Mouse (Mus musculus) neural tube, embryonic 15.5 days (tissue): ENCODE data around the gene Sppl2b. TPM values are rescaled to one million over a fixed set of nuclear protein-coding genes. Genes with fewer than 3 reads are reported as not detected.

Source experiments
- ATAC-seq: fragments of 200-750 bp; cut with Nextera tagmentation; 2 replicates; pipeline ENCODE4 v1.8.0; 2017; ENCODE audit warnings: mild to moderate bottlenecking, moderate TSS enrichment, moderate library complexity; ENCODE audit not compliant: low FRiP score
- H3K27ac ChIP-seq: fragments of 300-500 bp; sonication (generic); replicated peaks from 2 replicates; pipeline ENCODE4 v1.5.1; 2015; ENCODE audit warnings: mild to moderate bottlenecking, inconsistent platforms
- H3K27me3 ChIP-seq: fragments of 300-500 bp; sonication (generic); replicated peaks from 2 replicates; pipeline ENCODE4 v1.6.1; 2015; ENCODE audit warnings: inconsistent platforms
- H3K36me3 ChIP-seq: fragments of 300-500 bp; sonication (generic); 2 replicates; pipeline ENCODE4 v1.6.1; 2015; ENCODE audit warnings: inconsistent platforms
- H3K4me1 ChIP-seq: fragments of 300-500 bp; sonication (generic); 2 replicates; pipeline ENCODE4 v1.6.1; 2015; ENCODE audit warnings: inconsistent platforms
- H3K4me2 ChIP-seq: fragments of 300-500 bp; sonication (generic); 2 replicates; pipeline ENCODE4 v1.6.1; 2015; ENCODE audit warnings: inconsistent platforms, mild to moderate bottlenecking, moderate library complexity
- H3K4me3 ChIP-seq: fragments of 300-500 bp; sonication (generic); replicated peaks from 2 replicates; pipeline ENCODE4 v1.5.1; 2015; ENCODE audit warnings: mild to moderate bottlenecking, inconsistent platforms
- H3K9ac ChIP-seq: fragments of 300-500 bp; sonication (generic); replicated peaks from 2 replicates; pipeline ENCODE4 v1.6.1; 2015; ENCODE audit warnings: mild to moderate bottlenecking, inconsistent platforms
- H3K9me3 ChIP-seq: fragments of 300-500 bp; sonication (generic); replicated peaks from 2 replicates; pipeline ENCODE4 v1.6.1; 2016; ENCODE audit warnings: inconsistent platforms
- WGBS: fragments of 180-500 bp; shearing (Covaris S2); methylation state at CpG from one replicate; pipeline ENCODE4 v1.1.7; 2015; ENCODE audit warnings: mixed read lengths; 5-methylcytosine and 5-hydroxymethylcytosine counted together
- polyA plus RNA-seq: library from polyadenylated mRNA; unstranded; fragments of >200 nt; fragmentation: Nextera tagmentation; extraction: Ambion mirVana; gene quantifications from 2 replicates; pipeline ENCODE4 v1.2.1, GENCODE M21; 2015

The Sppl2b gene
- polyA plus RNA-seq, 1 experiment from 2014 or later, result 84.1 TPM

- WGBS, result 70% methylated on average over 2 of the region's 2 CpGs
- H3K36me3 ChIP-seq, result no peaks in the 10 kb centered on the region
Measured at GRCm38 (mm10) chr10:80880901-80881300, 25.8 kb downstream of the Sppl2b start.

GRCm38 (mm10) chr10:80881301-80881700, 26.2 kb downstream of the Sppl2b start:
- H3K27ac ChIP-seq, result no peak overlapping the region
- H3K27me3 ChIP-seq, result no peaks in the 10 kb centered on the region
- H3K9ac ChIP-seq, result no peak overlapping the region
- H3K4me1 ChIP-seq, result no peaks in the 10 kb centered on the region
- no peaks in the 10 kb centered on the region for H3K36me3 ChIP-seq
- no peak overlapping the region for H3K4me3 ChIP-seq
- 28% methylated on average over 10 of the region's 10 CpGs for WGBS
- ATAC-seq, result no peak
- no peak overlapping the region for H3K4me2 ChIP-seq
- no peaks in the 10 kb centered on the region for H3K9me3 ChIP-seq

More at GRCm38 (mm10) chr10:80880901-80881300, 25.8 kb downstream of the Sppl2b start:
- 0 out of 2 replicates have a peak, but pooled peaks cover 2% of the 10 kb centered on the region for H3K4me1 ChIP-seq
- no peak overlapping the region for H3K4me3 ChIP-seq
- no peak for ATAC-seq
- H3K9ac ChIP-seq, result no peak overlapping the region
- no peaks in the 10 kb centered on the region for H3K27me3 ChIP-seq
- H3K9me3 ChIP-seq, result no peaks in the 10 kb centered on the region
- no peak overlapping the region for H3K4me2 ChIP-seq
- no peak overlapping the region for H3K27ac ChIP-seq

GRCm38 (mm10) chr10:80887181-80887580, 32.1 kb downstream of the Sppl2b start:
- H3K36me3 ChIP-seq, result no peaks in the 10 kb centered on the region
- H3K9me3 ChIP-seq, result no peaks in the 10 kb centered on the region
- H3K4me2 ChIP-seq, result no peak overlapping the region
- WGBS, result 72% methylated on average over 11 of the region's 11 CpGs
- peaks cover 23% of the 10 kb centered on the region for H3K27me3 ChIP-seq
- ATAC-seq, result no peak
- no peak overlapping the region for H3K27ac ChIP-seq
- H3K9ac ChIP-seq, result no peak overlapping the region
- no peak overlapping the region for H3K4me3 ChIP-seq
- H3K4me1 ChIP-seq, result no peaks in the 10 kb centered on the region

- H3K27ac ChIP-seq, result no peak overlapping the region
- no peak overlapping the region for H3K4me2 ChIP-seq
- WGBS, result 89% methylated on average over 7 of the region's 7 CpGs
- ATAC-seq, result no peak
- H3K9me3 ChIP-seq, result no peaks in the 10 kb centered on the region
- no peak overlapping the region for H3K4me3 ChIP-seq
- peaks cover 24% of the 10 kb centered on the region for H3K4me1 ChIP-seq
- no peaks in the 10 kb centered on the region for H3K36me3 ChIP-seq
- H3K9ac ChIP-seq, result no peak overlapping the region
- no peaks in the 10 kb centered on the region for H3K27me3 ChIP-seq
Measured at GRCm38 (mm10) chr10:80895100-80895499, 40.0 kb downstream of the Sppl2b start.

GRCm38 (mm10) chr10:80895697-80896096, 40.6 kb downstream of the Sppl2b start:
- no peak overlapping the region for H3K4me2 ChIP-seq
- no peak overlapping the region for H3K27ac ChIP-seq
- 89% methylated on average over 6 of the region's 6 CpGs for WGBS
- H3K36me3 ChIP-seq, result no peaks in the 10 kb centered on the region
- H3K4me3 ChIP-seq, result no peak overlapping the region
- no peaks in the 10 kb centered on the region for H3K27me3 ChIP-seq
- H3K4me1 ChIP-seq, result peaks cover 24% of the 10 kb centered on the region
- H3K9ac ChIP-seq, result no peak overlapping the region
- H3K9me3 ChIP-seq, result no peaks in the 10 kb centered on the region
- ATAC-seq, result no peak

GRCm38 (mm10) chr10:80896581-80897485, 41.8 kb downstream of the Sppl2b start:
- Histone ChIP-seq H3K36me3 (peaks cover 4% of the 10 kb centered on the region; the same call in 1 of the 2 replicates), H3K4me2 (no peak overlapping the region), H3K4me1 (peaks cover 31% of the 10 kb centered on the region), H3K9me3 (no peaks in the 10 kb centered on the region), H3K4me3 (no peak overlapping the region), H3K27me3 (no peaks in the 10 kb centered on the region), H3K9ac (no peak overlapping the region), H3K27ac (no peak overlapping the region)
- 69% methylated on average over 24 of the region's 24 CpGs for WGBS
- no peak for ATAC-seq

GRCm38 (mm10) chr10:80897861-80898510, 42.9 kb downstream of the Sppl2b start:
- H3K9ac ChIP-seq, result no peak overlapping the region
- no peak for ATAC-seq
- H3K4me2 ChIP-seq, result peak overlapping the region; percentile 34
- no peak overlapping the region for H3K27ac ChIP-seq
- H3K36me3 ChIP-seq, result peaks cover 16% of the 10 kb centered on the region
- peaks cover 31% of the 10 kb centered on the region for H3K4me1 ChIP-seq
- 0 out of 2 replicates have a peak overlapping the region, but pooled peaks have one; percentile 8 for H3K4me3 ChIP-seq
- no peaks in the 10 kb centered on the region for H3K9me3 ChIP-seq
- 32% methylated on average over 40 of the region's 41 CpGs for WGBS
- H3K27me3 ChIP-seq, result no peaks in the 10 kb centered on the region

- H3K4me2 ChIP-seq, result peak overlapping the region; percentile 95
- no peaks in the 10 kb centered on the region for H3K27me3 ChIP-seq
- H3K4me1 ChIP-seq, result peaks cover 31% of the 10 kb centered on the region
- no peak for ATAC-seq
- H3K9me3 ChIP-seq, result no peaks in the 10 kb centered on the region
- peaks cover 27% of the 10 kb centered on the region for H3K36me3 ChIP-seq
- peak overlapping the region; percentile 95 for H3K4me3 ChIP-seq
- 93% methylated on average over 8 of the region's 8 CpGs for WGBS
- peak overlapping the region; percentile 93 for H3K9ac ChIP-seq
- H3K27ac ChIP-seq, result no peak overlapping the region
Measured at GRCm38 (mm10) chr10:80899074-80899473, 44.0 kb downstream of the Sppl2b start.

- Histone ChIP-seq H3K9ac (peak overlapping the region; percentile 93), H3K4me2 (peak overlapping the region; percentile 95), H3K27me3 (no peaks in the 10 kb centered on the region), H3K36me3 (peaks cover 34% of the 10 kb centered on the region), H3K4me3 (peak overlapping the region; percentile 95), H3K9me3 (no peaks in the 10 kb centered on the region), H3K27ac (peak overlapping the region; percentile 95), H3K4me1 (peaks cover 31% of the 10 kb centered on the region)
- no peak for ATAC-seq
- 14% methylated on average over 25 of the region's 25 CpGs for WGBS
Measured at GRCm38 (mm10) chr10:80899591-80900317, 44.7 kb downstream of the Sppl2b start.

GRCm38 (mm10) chr10:80900318-80901247, 45.5 kb downstream of the Sppl2b start, which contains the start of gene Timm13:
Timm13 (minus strand) TSS chr10:80900969.
- peaks cover 42% of the 10 kb centered on the region for H3K36me3 ChIP-seq
- peaks cover 31% of the 10 kb centered on the region for H3K4me1 ChIP-seq
- ATAC-seq, result peak; percentile 94
- no peaks in the 10 kb centered on the region for H3K27me3 ChIP-seq
- peak within 1 kb of the TSS; percentile 95 for H3K4me3 ChIP-seq
- peak within 1 kb of the TSS; percentile 95 for H3K27ac ChIP-seq
- H3K4me2 ChIP-seq, result peak within 1 kb of the TSS; percentile 95
- peak within 1 kb of the TSS; percentile 93 for H3K9ac ChIP-seq
- WGBS, result under 1% methylated on average over 72 of the region's 72 CpGs
- H3K9me3 ChIP-seq, result no peaks in the 10 kb centered on the region
